Mouse (Mus musculus): ENCODE data around the gene Olfr586. TPM values are rescaled to one million over a fixed set of nuclear protein-coding genes. Genes with fewer than 3 reads are reported as not detected.

Olfr586 gene
- not detected for polyA plus RNA-seq (2017; shearing (Covaris generic))

DNA sequence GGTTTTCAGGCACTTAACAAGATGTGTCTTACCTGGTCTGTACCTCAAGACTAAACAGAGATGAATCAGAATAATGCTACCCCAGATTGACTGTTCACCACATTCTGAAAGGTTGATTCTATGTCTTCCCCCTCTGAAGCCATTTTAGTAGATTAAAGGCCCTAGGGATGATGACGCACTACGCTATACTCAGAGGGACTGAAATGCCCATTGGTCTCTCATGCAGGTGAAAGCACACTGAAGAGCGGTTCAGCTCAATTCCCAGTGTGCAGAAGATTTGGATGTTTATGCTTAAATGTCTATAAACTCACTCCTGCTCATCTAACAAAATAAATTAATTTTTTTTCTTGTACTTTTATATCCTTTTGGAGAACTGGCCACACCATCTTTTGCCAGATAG, at the start of gene Olfr586:
Olfr586 (minus strand) TSS at position 101 of the 400 bp plus-strand sequence.

GRCm38 (mm10) chr7:103156256-103156655, 30.8 kb upstream of the Olfr586 start, which contains the start of gene Olfr589:
Gene Olfr589, minus strand, starts transcription at chr7:103156356.

GRCm38 (mm10) chr7:103140579-103140978, 15.1 kb upstream of the Olfr586 start, which contains the start of gene Olfr588-ps1:
Gene Olfr588-ps1, plus strand, starts transcription at chr7:103140879.

DNA sequence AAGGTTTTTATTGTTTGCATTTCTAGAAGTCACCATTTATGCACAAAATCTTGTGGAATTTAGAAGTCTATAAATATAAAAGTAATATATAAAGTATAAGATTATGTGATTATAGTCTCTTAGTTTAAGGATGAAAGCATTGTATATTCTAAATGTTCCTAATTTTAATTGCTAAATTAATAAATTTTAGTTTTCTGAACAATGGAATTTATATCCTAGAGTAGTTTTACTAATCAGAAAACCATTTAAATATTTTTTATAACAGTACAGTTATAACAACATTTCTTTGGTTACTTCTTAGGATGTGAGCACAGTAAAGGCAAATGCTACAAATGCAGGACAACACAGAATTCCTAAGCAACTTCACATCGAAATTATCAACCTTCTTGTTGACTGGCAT, 28.0 kb downstream of the Olfr586 start, which contains the start of gene Olfr585:
Olfr585 (plus strand) TSS at position 301 of the 400 bp plus-strand sequence.

DNA sequence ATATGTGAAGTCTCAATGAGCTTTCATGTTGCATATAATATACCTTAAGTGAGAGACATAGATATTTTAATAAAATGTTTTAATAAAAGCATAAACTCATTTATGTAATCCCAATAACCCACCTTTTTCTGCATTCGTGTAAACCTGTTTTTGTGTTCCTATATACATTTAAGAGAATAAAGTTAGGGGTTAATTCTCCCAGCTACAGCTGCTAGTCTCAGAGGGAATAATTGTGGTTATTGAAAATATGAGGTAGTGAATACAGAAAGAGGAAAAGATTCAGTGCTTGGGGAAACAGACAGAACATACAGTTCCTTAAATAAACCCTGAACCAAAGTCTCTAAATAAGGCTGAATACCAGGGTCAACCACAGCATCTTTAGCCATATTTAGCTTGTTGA, 43.9 kb downstream of the Olfr586 start, which contains the start of gene Olfr584:
Olfr584 (plus strand) TSS at position 301 of the 400 bp plus-strand sequence.

Other genes with a start within 250 kb of the Olfr586 start
- gene Olfr568, start 248.5 kb downstream of the Olfr586 start, polyA plus RNA-seq (2017; shearing (Covaris generic)): not detected
- gene Olfr569, start 234.8 kb downstream of the Olfr586 start, polyA plus RNA-seq (2017; shearing (Covaris generic)): not detected
- not detected for gene Olfr570, start 231.1 kb downstream of the Olfr586 start, polyA plus RNA-seq (2017; shearing (Covaris generic))
- gene Olfr571, start 208.1 kb downstream of the Olfr586 start, polyA plus RNA-seq (2017; shearing (Covaris generic)): not detected
- gene Olfr572, start 201.2 kb downstream of the Olfr586 start, polyA plus RNA-seq (2017; shearing (Covaris generic)): not detected
- gene Olfr573-ps1, start 183.1 kb downstream of the Olfr586 start, polyA plus RNA-seq (2017; shearing (Covaris generic)): not detected
- gene Olfr574, start 177.2 kb downstream of the Olfr586 start, polyA plus RNA-seq (2017; shearing (Covaris generic)): not detected
- gene Olfr575, start 166.9 kb downstream of the Olfr586 start, polyA plus RNA-seq (2017; shearing (Covaris generic)): not detected
- not detected for gene Olfr576, start 163.0 kb downstream of the Olfr586 start, polyA plus RNA-seq (2017; shearing (Covaris generic))
- gene Olfr577, start 149.7 kb downstream of the Olfr586 start, polyA plus RNA-seq (2017; shearing (Covaris generic)): not detected
- gene Olfr578, start 136.3 kb downstream of the Olfr586 start, polyA plus RNA-seq (2017; shearing (Covaris generic)): not detected
- gene Olfr582, start 87.6 kb downstream of the Olfr586 start, polyA plus RNA-seq (2017; shearing (Covaris generic)): not detected
- gene Olfr583, start 74.3 kb downstream of the Olfr586 start, polyA plus RNA-seq (2017; shearing (Covaris generic)): not detected
- not detected for gene Olfr584, start 43.8 kb downstream of the Olfr586 start, polyA plus RNA-seq (2017; shearing (Covaris generic))
- gene Olfr585, start 27.9 kb downstream of the Olfr586 start, polyA plus RNA-seq (2017; shearing (Covaris generic)): not detected
- not detected for gene Olfr588-ps1, start 15.2 kb upstream of the Olfr586 start, polyA plus RNA-seq (2017; shearing (Covaris generic))
- not detected for gene Olfr589, start 30.7 kb upstream of the Olfr586 start, polyA plus RNA-seq (2017; shearing (Covaris generic))
- 0.11 TPM for gene Olfr591, start 52.7 kb upstream of the Olfr586 start, polyA plus RNA-seq (2017; shearing (Covaris generic))
- gene Olfr592, start 59.2 kb upstream of the Olfr586 start, polyA plus RNA-seq (2017; shearing (Covaris generic)): 0.06 TPM
- not detected for gene Olfr593, start 86.2 kb upstream of the Olfr586 start, polyA plus RNA-seq (2017; shearing (Covaris generic))
- 0.12 TPM for gene Olfr594, start 91.4 kb upstream of the Olfr586 start, polyA plus RNA-seq (2017; shearing (Covaris generic))
- not detected for gene Usp17ld, start 126.9 kb upstream of the Olfr586 start, polyA plus RNA-seq (2017; shearing (Covaris generic))
- 0.27 TPM for gene Olfr596, start 180.0 kb upstream of the Olfr586 start, polyA plus RNA-seq (2017; shearing (Covaris generic))
- not detected for gene Olfr597, start 190.7 kb upstream of the Olfr586 start, polyA plus RNA-seq (2017; shearing (Covaris generic))
- not detected for gene Olfr598, start 197.9 kb upstream of the Olfr586 start, polyA plus RNA-seq (2017; shearing (Covaris generic))
- not detected for gene Olfr599, start 210.3 kb upstream of the Olfr586 start, polyA plus RNA-seq (2017; shearing (Covaris generic))
- gene Olfr600, start 224.0 kb upstream of the Olfr586 start, polyA plus RNA-seq (2017; shearing (Covaris generic)): not detected
- gene Olfr601, start 237.0 kb upstream of the Olfr586 start, polyA plus RNA-seq (2017; shearing (Covaris generic)): not detected